Mouse (Mus musculus) cerebellum, adult 2 months (tissue): Measurements from ENCODE around the gene Rfx3.

Source experiments
- CTCF ChIP-seq: fragments of 200-500 bp; IDR thresholded peaks from 2 replicates; pipeline ENCODE4 v1.5.1; 2011; ENCODE audit warnings: low read depth, mild to moderate bottlenecking, control low read depth, low read length, moderate library complexity, borderline replicate concordance; ENCODE audit not compliant: insufficient read depth
- POLR2A ChIP-seq: fragments of 200-500 bp; IDR thresholded peaks from 2 replicates; pipeline ENCODE4 v1.6.1; 2011; ENCODE audit warnings: low read length, control low read depth, borderline replicate concordance; ENCODE audit not compliant: insufficient read depth

DNA sequence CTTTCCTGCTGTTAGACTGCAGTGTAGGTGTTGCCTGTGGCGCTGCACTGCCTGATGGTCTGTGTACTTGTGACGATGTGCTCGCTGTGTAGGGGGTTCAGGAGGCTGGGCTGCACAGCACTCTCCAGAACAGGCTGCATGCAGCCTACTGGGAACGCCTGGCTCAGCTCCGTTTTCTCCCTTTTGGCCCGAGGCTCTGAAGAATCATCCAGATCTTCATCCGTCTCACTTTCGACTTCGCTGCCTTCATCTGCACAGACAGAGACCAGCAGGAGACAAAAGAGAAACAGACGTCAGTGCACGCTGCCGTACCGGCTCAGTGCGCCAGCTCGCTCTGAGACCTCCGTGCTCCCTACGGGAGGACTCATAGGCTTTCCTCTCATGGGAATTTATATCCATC lies 242.5 kb downstream of the Rfx3 start:
- TF ChIP-seq POLR2A (no peak), CTCF (no peak)
